Mouse (Mus musculus) hindbrain, embryonic 14.5 days (tissue): ENCODE measurements around the gene Fmnl3. TPM values are rescaled to one million over a fixed set of nuclear protein-coding genes. Genes with fewer than 3 reads are reported as not detected.

Experiments used
- ATAC-seq: fragments of 200-750 bp; cut with Nextera tagmentation; 2 replicates; pipeline ENCODE4 v1.8.0; 2017; ENCODE audit warnings: moderate number of reproducible peaks, mild to moderate bottlenecking, moderate TSS enrichment, moderate library complexity; ENCODE audit not compliant: low FRiP score
- DNase-seq: peaks from one replicate; pipeline ENCODE4 v3.0.0-alpha.2; 2015; ENCODE audit warnings: low spot score
- H3K27ac ChIP-seq: fragments of 300-500 bp; sonication (generic); 2 replicates; pipeline ENCODE4 v1.5.1; 2014; ENCODE audit warnings: mild to moderate bottlenecking, moderate library complexity
- H3K27me3 ChIP-seq: fragments of 300-500 bp; sonication (generic); 2 replicates; pipeline ENCODE4 v1.6.1; 2014; ENCODE audit warnings: mild to moderate bottlenecking, low read length, mixed read lengths; ENCODE audit not compliant: control insufficient read depth, insufficient read depth
- H3K36me3 ChIP-seq: fragments of 300-500 bp; sonication (generic); replicated peaks from 2 replicates; pipeline ENCODE4 v1.6.1; 2014; ENCODE audit not compliant: control insufficient read depth, insufficient read depth
- H3K4me1 ChIP-seq: fragments of 300-500 bp; sonication (generic); replicated peaks from 2 replicates; pipeline ENCODE4 v1.6.1; 2014; ENCODE audit warnings: antibody characterized with exemption, low read length, mixed read lengths; ENCODE audit not compliant: control insufficient read depth, insufficient read depth
- H3K4me2 ChIP-seq: fragments of 300-500 bp; sonication (generic); replicated peaks from 2 replicates; pipeline ENCODE4 v1.6.1; 2014; ENCODE audit warnings: mild to moderate bottlenecking, moderate library complexity
- H3K4me3 ChIP-seq: fragments of 300-500 bp; sonication (generic); replicated peaks from 2 replicates; pipeline ENCODE4 v1.5.1; 2014; ENCODE audit warnings: mild to moderate bottlenecking, low read length
- H3K9ac ChIP-seq: fragments of 300-500 bp; sonication (generic); 2 replicates; pipeline ENCODE4 v1.6.1; 2014
- H3K9me3 ChIP-seq: fragments of 300-500 bp; sonication (generic); 2 replicates; pipeline ENCODE4 v1.6.1; 2016; ENCODE audit warnings: low read length; ENCODE audit not compliant: control insufficient read depth
- WGBS: fragments of 180-500 bp; shearing (Covaris S2); extraction: QIAGEN DNeasy Blood & Tissue Kit; methylation state at CpG from one replicate; pipeline ENCODE4 v1.1.7; 2014; 5-methylcytosine and 5-hydroxymethylcytosine counted together
- polyA plus RNA-seq: library from polyadenylated mRNA; unstranded; fragments of >200 nt; fragmentation: Nextera tagmentation; extraction: Ambion mirVana; gene quantifications from 2 replicates; pipeline ENCODE4 v1.2.1, GENCODE M21; 2014

Fmnl3 gene
- polyA plus RNA-seq, 1 experiment from 2014 or later: 9.2 TPM

DNA sequence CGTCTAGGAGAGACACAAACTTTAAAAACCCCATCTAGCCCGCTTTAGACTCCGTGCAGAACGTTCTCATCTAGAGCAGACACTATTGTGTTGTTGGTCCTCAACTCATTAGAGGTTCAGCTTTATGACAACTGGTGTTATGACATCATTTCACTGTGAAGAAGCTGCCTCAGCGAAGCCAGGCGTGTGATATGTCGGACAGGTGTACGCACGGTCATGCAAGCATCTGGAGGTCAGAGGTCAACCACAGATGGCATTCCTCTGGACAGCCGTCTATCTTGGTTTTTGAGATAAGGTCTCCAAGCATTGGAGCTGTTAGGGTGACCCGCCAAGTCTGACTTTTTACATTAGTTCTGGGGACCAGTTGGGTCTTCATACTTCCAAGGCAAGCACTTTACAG lies 79.7 kb downstream of the Fmnl3 start:
- Histone ChIP-seq H3K4me3 (no peak overlapping the region), H3K36me3 (no peaks in the 10 kb centered on the region), H3K27ac (no peak overlapping the region), H3K4me1 (peaks cover 6% of the 10 kb centered on the region; the same call in 1 of the 2 replicates), H3K9ac (no peak overlapping the region), H3K27me3 (no peaks in the 10 kb centered on the region), H3K9me3 (no peaks in the 10 kb centered on the region), H3K4me2 (no peak overlapping the region)
- ATAC-seq (no peak), DNase-seq (no peak)
- 93% methylated on average over 11 of the region's 11 CpGs for WGBS

DNA sequence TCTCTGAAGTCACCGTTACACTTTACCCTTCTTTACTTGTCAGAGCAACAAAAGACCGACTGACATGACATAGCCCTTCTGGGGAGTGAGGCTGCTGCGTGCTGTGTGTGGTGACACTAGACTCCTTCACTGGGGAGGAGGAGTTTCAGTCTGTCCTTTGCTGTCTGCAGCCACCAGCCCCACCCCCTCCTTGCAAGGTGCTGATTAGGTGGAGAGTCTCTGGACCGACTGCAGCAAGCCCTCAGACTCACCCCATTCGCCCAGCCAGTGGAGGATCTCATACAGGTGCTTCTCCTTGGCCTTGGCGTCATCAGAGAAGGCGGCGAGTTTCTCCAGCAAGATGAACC lies 85.1 kb downstream of the Fmnl3 start:
- Histone ChIP-seq H3K4me2 (no peak overlapping the region), H3K4me1 (no peaks in the 10 kb centered on the region), H3K9me3 (no peaks in the 10 kb centered on the region), H3K27ac (no peak overlapping the region), H3K27me3 (no peaks in the 10 kb centered on the region), H3K36me3 (no peaks in the 10 kb centered on the region), H3K9ac (no peak overlapping the region), H3K4me3 (no peak overlapping the region)
- WGBS: 52% methylated on average over 8 of the region's 8 CpGs
- no peak for ATAC-seq
- DNase-seq: no peak

DNA sequence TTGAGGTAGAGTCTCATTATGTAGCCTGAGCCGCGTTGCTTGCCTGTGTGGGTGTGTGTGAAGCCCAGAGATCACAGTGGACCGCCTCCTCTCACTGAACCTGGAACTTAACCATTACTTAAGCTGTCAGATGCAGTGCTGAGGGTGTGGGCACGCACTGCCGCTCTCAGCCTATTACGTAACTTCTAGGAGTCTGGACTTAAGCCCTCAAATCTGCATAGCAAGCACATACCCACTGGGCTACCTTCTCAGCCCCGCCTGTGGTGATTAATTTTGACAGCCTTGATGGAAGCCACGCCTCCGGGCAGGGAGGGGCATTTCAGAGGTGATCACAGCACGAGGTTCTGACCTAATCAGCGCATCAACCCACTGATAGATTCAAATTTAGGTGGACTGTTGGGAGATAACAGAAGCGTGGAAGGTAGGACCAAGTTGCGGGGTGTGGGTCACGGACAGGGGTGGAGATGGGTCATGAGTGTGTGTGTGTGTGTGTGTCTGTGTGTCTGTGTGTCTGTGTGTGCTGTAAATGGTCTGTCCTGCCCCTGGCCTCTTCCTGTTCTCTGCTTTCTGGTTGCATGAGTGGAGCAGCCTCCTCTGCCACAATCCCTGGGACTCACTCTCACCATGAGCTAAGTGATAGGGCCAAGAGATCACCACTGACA lies 85.6 kb downstream of the Fmnl3 start:
- Histone ChIP-seq H3K27ac (no peak overlapping the region), H3K9ac (no peak overlapping the region), H3K4me1 (no peaks in the 10 kb centered on the region), H3K4me3 (no peak overlapping the region), H3K27me3 (no peaks in the 10 kb centered on the region), H3K4me2 (no peak overlapping the region), H3K36me3 (no peaks in the 10 kb centered on the region), H3K9me3 (no peaks in the 10 kb centered on the region)
- WGBS: 55% methylated on average over 14 of the region's 14 CpGs
- no peak for ATAC-seq
- no peak for DNase-seq

DNA sequence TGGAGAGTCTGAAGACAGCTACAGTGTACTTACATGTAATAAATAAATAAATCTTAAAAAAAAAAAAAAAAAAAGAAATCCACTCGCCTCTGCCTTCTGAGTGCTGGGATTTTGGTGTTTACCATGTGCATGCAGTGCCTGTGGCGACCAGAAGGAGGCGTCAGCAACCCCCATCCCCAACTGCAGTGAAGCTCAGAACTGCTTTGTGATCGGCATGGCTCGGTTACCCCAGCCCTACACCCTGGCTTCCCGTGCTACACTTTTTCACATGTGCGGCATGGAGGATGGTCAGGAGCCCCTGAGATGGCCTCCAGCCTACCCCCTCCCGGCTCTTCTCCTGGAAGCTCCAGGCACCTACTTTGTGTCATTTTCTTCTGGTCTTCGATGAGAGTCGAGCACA lies 86.8 kb downstream of the Fmnl3 start:
- H3K4me3 ChIP-seq: no peak overlapping the region

DNA sequence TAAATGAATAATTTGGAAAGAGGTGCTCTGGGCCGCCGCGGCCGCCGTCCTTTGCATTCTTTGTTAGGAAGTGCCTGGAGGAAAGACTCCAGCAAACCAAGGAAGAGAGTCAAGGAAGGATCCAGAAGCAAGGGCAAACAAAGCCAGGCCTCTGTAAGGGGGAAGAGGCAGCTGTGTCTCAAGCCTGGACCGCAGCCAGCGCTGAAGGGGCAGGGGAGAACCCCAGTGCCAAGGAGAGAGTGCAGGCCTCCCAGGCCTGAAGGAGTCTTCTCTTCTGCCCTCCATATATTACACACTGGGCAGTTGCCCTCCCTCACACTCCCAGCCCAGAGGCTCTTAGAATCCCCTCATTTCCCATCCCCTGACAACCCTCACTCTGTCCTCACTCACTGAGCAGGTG lies 92.0 kb downstream of the Fmnl3 start:
- Histone ChIP-seq H3K4me1 (0 out of 2 replicates have a peak, but pooled peaks cover 2% of the 10 kb centered on the region), H3K9ac (no peak overlapping the region), H3K9me3 (no peaks in the 10 kb centered on the region), H3K4me2 (no peak overlapping the region), H3K27ac (no peak overlapping the region), H3K36me3 (no peaks in the 10 kb centered on the region), H3K4me3 (no peak overlapping the region), H3K27me3 (no peaks in the 10 kb centered on the region)
- WGBS: 86% methylated on average over 7 of the region's 7 CpGs
- no peak for ATAC-seq
- no peak for DNase-seq

More for the DNA sequence above, 86.8 kb downstream of the Fmnl3 start:
- no peak overlapping the region for H3K9ac ChIP-seq
- no peaks in the 10 kb centered on the region for H3K4me1 ChIP-seq
- no peaks in the 10 kb centered on the region for H3K27me3 ChIP-seq
- no peak for DNase-seq
- H3K4me2 ChIP-seq: no peak overlapping the region
- no peak overlapping the region for H3K27ac ChIP-seq
- H3K36me3 ChIP-seq: no peaks in the 10 kb centered on the region
- H3K9me3 ChIP-seq: no peaks in the 10 kb centered on the region
- 67% methylated on average over 10 of the region's 10 CpGs for WGBS
- no peak for ATAC-seq

DNA sequence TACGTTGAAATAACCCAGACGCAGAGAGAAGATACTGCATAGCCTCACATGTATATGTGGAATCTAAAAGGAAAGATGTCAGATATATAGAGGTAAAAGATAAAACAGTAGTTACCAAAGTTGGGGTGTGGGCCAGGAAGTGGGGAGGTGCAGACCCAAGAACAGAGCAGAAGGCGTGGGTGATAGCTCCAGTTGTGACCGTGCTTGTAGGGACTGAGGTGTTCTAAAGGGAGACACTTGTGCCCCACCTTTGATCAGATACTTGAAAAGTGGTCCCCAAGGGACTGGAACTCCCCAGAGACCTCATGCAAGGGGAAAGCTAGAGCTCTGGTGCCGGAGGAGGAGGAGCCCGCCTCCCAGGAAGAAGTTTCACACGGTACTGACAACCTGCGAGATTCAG lies 94.2 kb downstream of the Fmnl3 start:
- Histone ChIP-seq H3K4me3 (no peak overlapping the region), H3K36me3 (no peaks in the 10 kb centered on the region), H3K4me1 (0 out of 2 replicates have a peak, but pooled peaks cover 2% of the 10 kb centered on the region), H3K27ac (no peak overlapping the region), H3K4me2 (no peak overlapping the region), H3K9ac (no peak overlapping the region), H3K9me3 (no peaks in the 10 kb centered on the region), H3K27me3 (no peaks in the 10 kb centered on the region)
- ATAC-seq (no peak), DNase-seq (no peak)
- 87% methylated on average over 8 of the region's 8 CpGs for WGBS

Other genes starting within 250 kb of the Fmnl3 start
- 33.7 and 33.8 TPM in 2 replicates for gene Spats2, start 244.6 kb downstream of the Fmnl3 start, polyA plus RNA-seq
- gene Kcnh3, start 145.6 kb downstream of the Fmnl3 start, polyA plus RNA-seq: 0.81 and 0.96 TPM in 2 replicates
- 200 and 205 TPM in 2 replicates for gene Mcrs1, start 118.5 kb downstream of the Fmnl3 start, polyA plus RNA-seq
- 84.7 and 89.6 TPM in 2 replicates for gene Prpf40b, start 75.4 kb downstream of the Fmnl3 start, polyA plus RNA-seq
- 0.39 and 0.81 TPM in 2 replicates for gene Fam186b, start 74.6 kb downstream of the Fmnl3 start, polyA plus RNA-seq
- 262 and 272 TPM in 2 replicates for gene Tmbim6, start 22.4 kb upstream of the Fmnl3 start, polyA plus RNA-seq
- 16.2 and 19.3 TPM in 2 replicates for gene Nckap5l, start 87.3 kb upstream of the Fmnl3 start, polyA plus RNA-seq
- gene Bcdin3d, start 104.2 kb upstream of the Fmnl3 start, polyA plus RNA-seq: 16.5 and 19.6 TPM in 2 replicates
- 32.0 and 44.4 TPM in 2 replicates for gene Faim2, start 157.7 kb upstream of the Fmnl3 start, polyA plus RNA-seq
- gene Aqp2, start 208.6 kb upstream of the Fmnl3 start, polyA plus RNA-seq: not detected in 2 replicates
- gene Aqp5, start 220.3 kb upstream of the Fmnl3 start, polyA plus RNA-seq: 0.42 and 1.4 TPM in 2 replicates
- 0.77 and 1.2 TPM in 2 replicates for gene Aqp6, start 230.9 kb upstream of the Fmnl3 start, polyA plus RNA-seq